Mouse (Mus musculus): ENCODE measurements at regions not wholly inside any gene's neighbourhood (a gene's known extent, or its start where the extent isn't known, plus 50 kb on each side); places are given as distances from the start of the nearest gene placed in this dataset.
"Not testable (repeated sequence)": the region's sequence is repeated elsewhere in the genome, so short reads cannot be mapped to it uniquely, and the experiment has no call there.

DNA sequence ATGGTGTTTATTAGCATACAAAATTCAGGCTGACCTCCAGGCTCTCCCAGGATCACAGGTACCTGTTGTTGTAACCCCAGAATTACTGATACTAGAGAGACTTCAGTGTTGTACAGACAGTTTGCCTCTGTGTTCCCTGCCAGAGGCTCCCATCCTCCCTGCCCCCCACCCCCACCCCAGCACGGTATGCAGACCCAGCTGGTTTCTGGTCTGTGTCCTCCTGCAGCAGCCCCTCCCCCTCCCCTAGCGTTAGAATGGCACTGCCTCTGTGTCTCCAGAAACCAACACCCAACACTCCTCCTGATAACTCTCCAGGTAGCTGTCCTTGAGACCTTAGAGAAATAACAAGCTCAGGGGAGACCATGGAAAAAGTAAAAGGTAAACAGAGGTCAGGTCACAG is 116.6 kb upstream of the Camk1g start:
- DNase-seq (ENCODE audit: low read depth, low spot score), result not testable (repeated sequence)

GRCm38 (mm10) chr1:193484977-193485376 is 114.9 kb upstream of the Camk1g start:
- no peak for DNase-seq (ENCODE audit: low read depth, low spot score)

DNA sequence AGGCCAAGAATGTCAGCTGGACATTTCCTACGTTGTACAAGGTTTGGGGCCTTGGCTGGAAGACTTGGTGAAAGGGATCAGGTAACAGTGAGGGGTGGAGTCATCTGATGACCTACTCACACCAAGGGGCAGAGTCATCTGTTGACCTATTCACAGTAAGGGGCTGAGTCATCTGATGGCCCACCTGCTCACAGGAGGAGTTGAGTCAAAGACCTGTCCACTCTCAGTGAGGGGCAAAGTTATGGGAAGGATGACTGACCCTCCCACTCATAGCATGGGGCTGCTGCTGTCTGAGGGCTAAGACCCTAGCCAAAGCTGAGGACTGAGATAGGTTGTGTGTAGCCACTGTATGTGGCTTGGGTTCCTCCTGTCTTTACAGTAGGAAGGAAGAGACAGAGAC is 107.2 kb upstream of the Camk1g start:
- no peak for DNase-seq (ENCODE audit: low read depth, low spot score)

- DNase-seq (ENCODE audit: low read depth, low spot score), result no peak
Observed at GRCm38 (mm10) chr1:193476805-193477204, 106.7 kb upstream of the Camk1g start.

DNA sequence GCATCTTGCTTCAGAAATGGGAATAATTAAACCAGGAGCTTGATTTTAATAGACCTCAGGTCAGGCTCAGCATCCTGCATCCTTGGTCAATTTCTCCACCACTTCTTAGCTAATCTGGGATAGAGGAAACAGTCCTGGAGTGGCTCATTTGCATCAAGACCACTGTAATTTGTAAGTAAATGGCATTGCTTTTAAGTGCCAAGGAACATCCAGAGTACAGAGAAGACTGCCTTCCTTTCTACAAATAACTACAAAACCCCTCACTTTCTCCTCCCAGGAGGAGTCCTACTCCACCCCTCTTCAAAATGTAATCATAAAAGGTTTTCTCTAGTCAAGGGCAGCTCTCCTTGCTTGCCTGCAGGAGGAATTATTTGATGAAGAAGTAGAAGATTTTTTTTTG is 96.2 kb upstream of the Camk1g start:
- no peak for DNase-seq (ENCODE audit: low read depth, low spot score)

GRCm38 (mm10) chr1:193459735-193460134 is 89.6 kb upstream of the Camk1g start:
- no peak for DNase-seq (ENCODE audit: low read depth, low spot score)

DNA sequence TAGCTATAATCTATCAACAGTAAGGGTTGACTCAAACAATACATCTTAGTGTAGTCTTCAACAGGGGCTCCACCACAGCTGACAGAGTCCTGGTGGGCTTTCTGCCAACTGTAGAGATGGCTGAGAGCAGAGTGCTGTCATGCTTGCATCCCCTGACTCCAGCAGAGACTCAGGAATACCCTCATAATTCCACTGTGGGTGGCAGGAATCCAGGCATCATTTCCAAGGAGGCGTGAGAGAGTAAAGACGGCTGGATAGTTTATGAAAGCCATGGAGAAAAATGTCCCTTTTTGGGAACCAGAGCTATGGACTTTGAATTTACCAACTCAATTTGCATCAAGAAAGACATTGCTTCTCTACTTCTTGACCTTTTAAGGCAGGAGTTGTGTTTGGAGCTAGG is 87.8 kb upstream of the Camk1g start:
- no peak for DNase-seq (ENCODE audit: low read depth, low spot score)

GRCm38 (mm10) chr1:193453654-193454053 is 83.6 kb upstream of the Camk1g start:
- DNase-seq (ENCODE audit: low read depth, low spot score), result no peak

DNA sequence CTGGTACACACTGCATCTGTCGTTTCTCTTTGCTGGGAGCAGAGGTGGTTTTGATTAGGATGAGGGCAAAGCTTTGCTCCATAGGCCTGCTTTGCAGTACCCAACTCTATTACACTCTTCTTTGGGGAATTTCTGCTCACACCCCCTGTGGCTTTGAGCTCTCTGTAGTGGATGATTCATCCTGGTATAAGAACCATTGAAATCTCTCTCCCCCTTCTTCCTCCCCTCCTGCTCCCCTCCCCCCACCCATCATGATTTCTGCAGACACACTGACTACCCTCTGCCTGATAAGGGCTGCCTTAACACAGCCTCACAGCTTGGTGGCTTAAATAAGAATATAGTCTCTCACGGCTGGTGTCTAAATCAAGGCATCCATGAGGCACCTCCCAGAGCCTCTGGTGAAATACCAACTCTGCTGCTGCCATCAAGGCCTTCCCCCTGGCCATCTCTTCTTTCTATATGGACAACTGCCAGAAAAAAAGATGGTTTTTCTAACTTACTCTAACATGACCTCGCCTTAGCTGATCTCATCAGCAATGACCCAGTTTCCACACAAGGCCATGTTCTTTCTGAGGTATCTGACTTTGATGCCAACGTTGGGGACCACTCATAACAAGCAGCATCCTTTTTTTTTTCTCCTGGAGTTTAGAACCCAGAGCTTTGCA is 81.5 kb upstream of the Camk1g start:
- DNase-seq (ENCODE audit: low read depth, low spot score), result no peak

DNA sequence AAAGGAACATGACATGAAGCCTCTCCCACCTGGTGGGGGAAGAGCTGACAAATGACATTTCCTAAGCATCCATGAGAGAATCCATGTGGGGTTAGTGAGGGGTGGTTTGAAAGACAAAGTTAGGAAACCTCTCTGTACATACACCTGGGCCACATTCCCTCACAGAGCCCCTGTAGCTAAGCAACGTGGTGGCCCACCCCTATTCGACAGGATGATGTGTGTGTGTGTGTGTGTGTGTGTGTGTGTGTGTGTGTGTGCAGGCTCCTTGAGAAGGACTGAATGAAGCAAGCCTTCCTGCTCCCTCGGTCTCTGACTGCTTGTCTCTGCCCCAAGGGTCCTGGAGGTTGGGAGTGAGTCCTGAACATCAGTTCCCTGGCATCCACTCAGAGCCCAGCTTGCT is 80.7 kb upstream of the Camk1g start:
- no peak for DNase-seq (ENCODE audit: low read depth, low spot score)

GRCm38 (mm10) chr1:193450201-193450600 is 80.1 kb upstream of the Camk1g start:
- no peak for DNase-seq (ENCODE audit: low read depth, low spot score)

DNA sequence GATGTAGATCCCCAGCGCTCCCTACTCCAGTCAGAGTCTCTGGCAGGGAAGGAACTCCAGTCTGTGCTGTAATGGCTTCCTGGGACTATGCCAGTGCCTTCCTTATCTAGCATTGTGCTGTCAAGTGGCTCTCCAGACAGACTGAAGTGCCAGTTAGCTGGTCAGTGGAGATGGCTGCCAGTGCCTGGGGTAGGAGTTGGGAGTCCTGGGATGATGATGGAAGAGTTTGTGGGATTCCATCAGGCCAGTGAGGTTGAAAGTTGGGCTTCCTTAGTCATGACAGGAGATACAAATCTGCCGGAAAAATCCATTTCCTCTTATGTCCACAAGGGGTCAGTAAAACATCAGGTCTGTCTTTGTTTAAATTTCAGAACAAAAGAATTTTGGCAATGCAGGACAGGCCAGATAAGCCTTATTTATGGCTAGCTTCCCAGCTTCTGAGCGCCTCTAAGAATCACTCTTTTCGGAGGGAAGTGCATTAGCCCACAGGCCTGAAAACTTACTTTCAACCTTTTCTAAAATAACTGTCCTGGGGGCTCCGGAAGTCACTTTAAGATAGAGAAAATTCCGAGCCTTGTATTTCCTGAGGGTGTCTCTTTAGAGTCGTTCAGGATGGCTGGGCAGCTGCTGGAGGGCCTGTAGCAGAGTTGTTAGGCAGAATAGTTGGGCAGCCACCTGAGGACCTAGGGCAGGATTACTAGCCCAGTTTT is 79.5 kb upstream of the Camk1g start:
- DNase-seq (ENCODE audit: low read depth, low spot score), result peak; percentile 57

DNA sequence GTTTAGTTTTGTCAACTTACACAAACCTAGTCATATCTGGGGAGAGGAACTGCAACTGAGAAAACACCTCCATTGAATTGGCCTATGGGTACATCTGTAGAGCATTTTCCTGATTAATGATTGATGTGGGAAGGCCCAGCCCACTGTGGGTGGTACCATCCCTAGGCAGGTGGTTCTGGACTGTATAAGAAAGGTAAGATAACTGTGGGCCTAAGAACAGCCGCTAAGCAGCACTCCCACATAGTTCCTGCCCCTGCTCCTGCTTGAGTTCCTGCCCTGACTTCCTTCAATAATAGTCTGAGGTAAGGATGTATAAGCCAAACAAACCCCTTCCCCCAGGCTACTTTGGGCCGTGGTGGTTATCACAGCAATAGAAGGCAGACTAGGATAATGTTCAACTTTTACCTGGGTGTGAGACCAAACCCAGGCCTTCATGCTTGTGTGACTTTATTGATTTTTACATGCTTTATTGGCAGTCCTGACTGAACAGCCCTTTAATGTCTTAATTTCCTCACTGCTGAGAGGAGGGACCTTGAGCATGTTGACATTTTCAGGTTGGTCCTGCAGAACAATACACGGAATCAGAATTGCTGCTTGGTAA is 78.8 kb upstream of the Camk1g start:
- no peak for DNase-seq (ENCODE audit: low read depth, low spot score)

DNA sequence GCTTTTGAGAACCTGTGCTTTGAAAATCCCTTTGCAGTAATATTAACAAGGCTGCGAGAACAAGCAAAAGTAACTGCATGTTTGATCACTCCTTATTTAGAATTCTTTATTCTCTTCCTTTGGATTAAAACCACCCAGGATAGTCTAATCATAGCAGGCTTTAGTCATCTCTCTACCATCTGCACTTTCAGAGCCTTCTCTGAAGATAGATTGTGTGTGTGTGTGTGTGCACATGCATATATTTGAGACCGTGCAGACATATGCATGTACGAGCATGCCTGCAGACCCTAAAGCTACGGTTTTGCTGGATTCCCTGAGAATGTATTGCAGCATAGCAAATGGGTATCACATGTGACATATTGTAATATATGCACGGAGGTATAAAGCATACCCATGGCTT is 77.5 kb upstream of the Camk1g start:
- DNase-seq (ENCODE audit: low read depth, low spot score), result no peak

DNA sequence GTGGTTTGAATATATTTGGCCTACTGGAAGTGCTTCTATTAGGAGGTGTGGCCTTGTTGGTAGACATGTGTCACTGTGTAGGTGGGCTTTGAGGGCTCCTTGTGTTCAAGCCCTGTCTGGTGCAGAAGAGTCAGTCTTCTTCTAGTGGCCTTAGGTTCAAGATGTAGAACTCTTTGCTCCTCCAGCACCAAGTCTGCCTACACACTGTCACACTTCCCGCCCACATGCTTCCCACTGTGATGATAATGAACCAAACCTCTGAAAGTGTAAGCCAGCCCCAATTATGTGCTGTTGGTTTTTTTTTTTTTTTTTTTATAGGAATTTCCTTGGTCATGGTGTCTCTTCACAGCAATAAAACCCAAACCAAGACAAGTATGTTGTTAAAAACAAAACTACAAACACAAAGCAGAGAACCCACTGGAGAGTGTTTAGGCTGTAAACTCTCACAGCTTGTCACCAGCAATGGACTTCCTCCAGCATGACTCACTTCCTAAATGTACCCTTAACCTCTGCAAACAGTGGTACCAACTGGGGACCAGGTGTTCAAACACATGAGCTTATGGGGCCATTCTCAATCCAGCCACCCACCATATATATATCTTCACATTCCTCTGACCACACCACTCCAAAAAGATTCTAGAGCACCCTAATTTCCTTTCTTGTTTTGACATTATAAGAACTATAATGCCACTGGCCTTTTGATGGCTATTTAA is 74.0 kb upstream of the Camk1g start:
- DNase-seq (ENCODE audit: low read depth, low spot score), result no peak

DNA sequence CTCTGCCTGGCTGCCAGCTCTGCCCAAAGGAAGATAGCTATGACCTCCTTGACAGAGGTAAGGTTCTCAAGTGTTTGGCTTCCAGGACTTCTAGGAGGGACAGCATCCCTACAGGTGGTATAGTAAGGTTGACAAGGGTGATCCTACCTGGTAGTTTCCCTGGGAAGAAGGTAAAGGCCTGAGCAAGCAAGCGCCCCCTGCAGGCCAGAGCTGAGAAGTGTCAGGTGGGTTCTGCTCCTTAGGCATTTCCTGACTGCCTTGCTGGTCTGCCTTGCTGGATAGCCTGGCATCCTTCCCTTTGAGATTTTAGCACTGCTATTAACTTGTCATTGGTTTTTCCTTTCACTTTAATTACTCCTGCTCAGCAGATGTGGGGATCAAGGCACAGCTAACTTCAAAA is 70.4 kb upstream of the Camk1g start:
- no peak for DNase-seq (ENCODE audit: low read depth, low spot score)

DNA sequence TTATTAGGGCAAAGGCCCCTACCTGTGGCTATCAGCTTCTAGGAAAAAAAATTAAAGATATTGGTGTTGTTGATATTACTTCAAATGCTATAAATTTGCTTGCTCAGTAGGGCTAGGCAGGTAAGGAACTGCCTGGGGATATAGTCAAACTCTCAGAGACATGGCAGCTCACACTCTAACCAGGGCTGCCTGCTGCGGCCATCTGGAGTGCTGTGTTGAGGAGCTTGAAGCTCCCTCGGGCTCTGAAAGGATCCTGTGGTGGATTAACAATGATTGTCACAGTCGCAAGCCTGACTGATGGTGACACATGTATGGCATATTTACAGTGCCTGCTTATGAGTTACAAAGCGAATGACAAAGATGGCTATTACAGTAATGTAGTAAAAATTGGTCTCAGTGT is 64.2 kb upstream of the Camk1g start:
- DNase-seq (ENCODE audit: low read depth, low spot score), result no peak

GRCm38 (mm10) chr1:193433493-193434021 is 63.5 kb upstream of the Camk1g start:
- DNase-seq (ENCODE audit: low read depth, low spot score), result no peak

- no peak for DNase-seq (ENCODE audit: low read depth, low spot score)
Observed at GRCm38 (mm10) chr1:193430231-193430630, 60.1 kb upstream of the Camk1g start.

DNA sequence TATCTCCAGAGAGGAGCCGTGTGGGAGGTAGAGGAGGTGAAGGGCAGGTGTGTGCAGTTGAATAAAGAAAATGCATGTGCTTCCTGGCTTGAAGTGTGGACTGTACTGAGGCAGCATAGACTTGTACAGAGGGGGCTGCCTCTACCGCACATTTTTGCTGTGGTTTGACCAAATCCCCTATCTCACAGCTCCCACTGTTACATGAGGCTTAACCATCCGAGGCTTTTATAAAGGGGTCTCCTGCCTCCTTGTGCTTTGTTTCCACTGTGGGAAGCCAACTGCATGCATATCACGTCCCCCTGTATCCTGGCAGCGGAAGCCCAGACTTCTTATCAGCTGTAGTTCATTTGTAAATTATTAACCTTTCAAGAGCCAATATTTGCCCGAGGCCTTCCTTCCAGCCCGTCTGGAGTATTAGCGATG is 53.6 kb upstream of the Camk1g start:
- DNase-seq (ENCODE audit: low read depth, low spot score), result no peak

GRCm38 (mm10) chr1:193422886-193423285 is 52.8 kb upstream of the Camk1g start:
- DNase-seq (ENCODE audit: low read depth, low spot score), result no peak

DNA sequence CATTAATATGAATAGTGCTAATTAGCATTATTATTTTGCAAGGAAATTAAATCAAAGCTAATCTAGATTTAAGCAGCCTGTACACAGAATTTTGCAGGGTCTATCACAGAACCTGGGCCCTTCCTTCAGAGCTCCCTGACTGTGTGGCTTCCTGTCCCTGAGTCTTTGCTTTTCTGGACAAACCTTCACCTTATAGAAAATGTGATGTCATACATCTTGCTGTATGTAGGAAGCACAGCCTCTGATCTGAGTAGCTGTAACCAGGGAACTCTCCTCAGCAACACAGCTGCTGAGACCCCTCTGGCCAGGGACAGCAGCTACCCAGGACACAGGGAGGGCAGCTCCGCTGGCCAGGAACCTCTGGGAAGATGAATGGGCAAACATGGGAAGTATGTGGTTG is 51.7 kb upstream of the Camk1g start:
- no peak for DNase-seq (ENCODE audit: low read depth, low spot score)

All from embryo, embryonic 11.5 days (tissue).